ENCODE assay signal across 12 mouse cellular contexts in the genomic region with DNA sequence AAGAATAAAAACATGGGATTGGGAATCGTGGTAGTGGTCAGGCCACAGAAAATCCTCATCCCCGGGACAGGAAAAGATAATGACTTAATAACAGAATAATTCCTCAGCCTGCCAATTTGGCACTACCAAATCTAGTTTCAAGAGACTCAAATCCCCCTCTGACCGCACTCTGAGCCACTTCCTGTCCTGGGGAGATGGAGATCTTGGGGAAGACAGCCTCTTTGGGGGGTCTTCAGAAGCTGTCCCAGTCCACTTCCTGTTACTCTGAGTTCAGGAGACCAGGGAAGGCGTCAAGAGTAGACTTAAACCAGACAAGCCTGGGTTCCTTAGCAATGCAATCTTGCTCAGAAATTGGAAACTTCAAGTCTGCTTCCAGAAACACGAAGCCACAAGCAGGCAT. TPM values are rescaled to one million over a fixed set of nuclear protein-coding genes. Genes with fewer than 3 reads are reported as not detected.
DNase-seq lines count a peak whose midpoint lies in the region; ATAC-seq and TF ChIP-seq lines count a peak whose summit lies in the region.
"Had no signal": no experiment of that assay in that cellular context is flagged by ENCODE, and none has a peak within 500 bp of the region (broad histone marks: within the 10 kb centered on the region; RNA-seq: fewer than 3 reads in every experiment).

No protein-coding gene starts in this region.

- no peaks in the 10 kb centered on the region for H3K9me3 ChIP-seq in hindbrain, embryonic 10.5 days
- H3K9me3 ChIP-seq in hindbrain, postnatal 0 days (ENCODE audit: low read length): no peaks in the 10 kb centered on the region
- H3K9me3 ChIP-seq in neural tube, embryonic 11.5 days (ENCODE audit: control insufficient read depth, low read length): no peaks in the 10 kb centered on the region

- no peak for TF ChIP-seq CTCF in hindbrain, postnatal 0 days (IDR thresholded peaks at IDR 0.05; ENCODE audit: low read depth)

- H3K36me3 ChIP-seq in hindbrain, embryonic 10.5 days: no peaks in the 10 kb centered on the region
- H3K36me3 ChIP-seq in hindbrain, postnatal 0 days (ENCODE audit: insufficient read depth, low read length): no peaks in the 10 kb centered on the region
- H3K36me3 ChIP-seq in neural tube, embryonic 11.5 days (ENCODE audit: control insufficient read depth, insufficient read depth, low read length): no peaks in the 10 kb centered on the region

- H3K4me3 ChIP-seq in hindbrain, embryonic 10.5 days: no peak overlapping the region
- no peak overlapping the region for H3K4me3 ChIP-seq in hindbrain, postnatal 0 days (ENCODE audit: low read length)
- no peak overlapping the region for H3K4me3 ChIP-seq in neural tube, embryonic 11.5 days (ENCODE audit: low read depth, low read length)

- ATAC-seq in hindbrain, postnatal 0 days: no peak
- ATAC-seq in neural tube, embryonic 11.5 days (ENCODE audit: insufficient read depth, low FRiP score, low TSS enrichment): no peak

- no peak overlapping the region for H3K4me2 ChIP-seq in hindbrain, postnatal 0 days (ENCODE audit: low read depth, low read length)
- no peak overlapping the region for H3K4me2 ChIP-seq in neural tube, embryonic 11.5 days (ENCODE audit: low read depth)

- peak overlapping the region; percentile 88 for H3K27ac ChIP-seq in hindbrain, embryonic 10.5 days
- H3K27ac ChIP-seq in hindbrain, postnatal 0 days: no peak overlapping the region
- H3K27ac ChIP-seq in neural tube, embryonic 11.5 days (ENCODE audit: low read depth, low read length): 0 out of 2 replicates have a peak overlapping the region, but pooled peaks have one; percentile 58

- peaks cover 30% of the 10 kb centered on the region for H3K4me1 ChIP-seq in hindbrain, embryonic 10.5 days (replicated peaks)
- H3K4me1 ChIP-seq in hindbrain, postnatal 0 days (ENCODE audit: insufficient read depth, low read length): no peaks in the 10 kb centered on the region
- 0 out of 2 replicates have a peak, but pooled peaks cover 2% of the 10 kb centered on the region for H3K4me1 ChIP-seq in neural tube, embryonic 11.5 days (ENCODE audit: control insufficient read depth, insufficient read depth, low read length)

- H3K27me3 ChIP-seq in hindbrain, embryonic 10.5 days (ENCODE audit: insufficient read depth, poor library complexity, severe bottlenecking): no peaks in the 10 kb centered on the region
- no peaks in the 10 kb centered on the region for H3K27me3 ChIP-seq in hindbrain, postnatal 0 days (ENCODE audit: insufficient read depth, low read length)
- no peaks in the 10 kb centered on the region for H3K27me3 ChIP-seq in neural tube, embryonic 11.5 days (ENCODE audit: control insufficient read depth, insufficient read depth, low read length)

- H3K9ac ChIP-seq in hindbrain, postnatal 0 days (replicated peaks; ENCODE audit: low read length): no peak overlapping the region
- no peak overlapping the region for H3K9ac ChIP-seq in neural tube, embryonic 11.5 days (ENCODE audit: low read length)
- H3K9ac ChIP-seq: forebrain, postnatal 0 days had no signal

- no peak for DNase-seq in hindbrain, embryonic 10.5 days (ENCODE audit: low spot score)
- no peak for DNase-seq in hindbrain, postnatal 0 days (ENCODE audit: low spot score)
- no peak for DNase-seq in neural tube, embryonic 11.5 days (ENCODE audit: low spot score)
- no peak for DNase-seq in neural tube, embryonic 10.5 days (ENCODE audit: extremely low spot score, low spot score)
- peak; percentile 54 for DNase-seq in induced T-regulatory cell, adult 2 months (ENCODE audit: low read depth)
- DNase-seq in thymus, postnatal 25 days: peak; percentile 54
- DNase-seq in adipocyte (ENCODE audit: low spot score): no peak
- DNase-seq in right cerebral cortex, postnatal 10 days (ENCODE audit: low spot score in 2 of 2): no peak
- DNase-seq: adrenal gland, postnatal 10 days; forebrain, postnatal 0 days; gastrocnemius, postnatal 25 days; kidney, adult 2 months had no signal

- 80% methylated on average over 5 of the region's 5 CpGs for WGBS in hindbrain, embryonic 10.5 days
- 74% methylated on average over 5 of the region's 5 CpGs for WGBS in hindbrain, postnatal 0 days
- 91% methylated on average over 5 of the region's 5 CpGs for WGBS in neural tube, embryonic 11.5 days

RNA-seq across cellular contexts. Expression of a gene that starts 15.8 kb away (rescaled TPM):
- 3.0 and 5.2 TPM in 2 replicates for polyA plus RNA-seq in hindbrain, embryonic 10.5 days (2016; fragmentation: Nextera tagmentation; extraction: Ambion mirVana)
- 2.6 and 3.1 TPM in 2 replicates for total RNA-seq in hindbrain, postnatal 0 days (2014; rRNA removed)
- polyA plus RNA-seq in hindbrain, postnatal 0 days (2015; fragmentation: Nextera tagmentation; extraction: Ambion mirVana): 5.1 and 5.7 TPM in 2 replicates
- polyA plus RNA-seq in neural tube, embryonic 11.5 days (2014; fragmentation: Nextera tagmentation; extraction: Ambion mirVana): 8.3 and 8.6 TPM in 2 replicates

RNA-seq across cellular contexts. Expression of a gene that starts 21.2 kb away (rescaled TPM):
- 626 and 627 TPM in 2 replicates for polyA plus RNA-seq in hindbrain, embryonic 10.5 days (2016; fragmentation: Nextera tagmentation; extraction: Ambion mirVana)
- 521 and 547 TPM in 2 replicates for total RNA-seq in hindbrain, postnatal 0 days (2014; rRNA removed)
- 1,077 and 1,085 TPM in 2 replicates for polyA plus RNA-seq in hindbrain, postnatal 0 days (2015; fragmentation: Nextera tagmentation; extraction: Ambion mirVana)
- 565 and 591 TPM in 2 replicates for polyA plus RNA-seq in neural tube, embryonic 11.5 days (2014; fragmentation: Nextera tagmentation; extraction: Ambion mirVana)

RNA-seq across cellular contexts. Expression of a gene that starts 57.3 kb away (rescaled TPM):
- 108 and 121 TPM in 2 replicates for polyA plus RNA-seq in hindbrain, embryonic 10.5 days (2016; fragmentation: Nextera tagmentation; extraction: Ambion mirVana)
- 28.5 and 30.5 TPM in 2 replicates for total RNA-seq in hindbrain, postnatal 0 days (2014; rRNA removed)
- polyA plus RNA-seq in hindbrain, postnatal 0 days (2015; fragmentation: Nextera tagmentation; extraction: Ambion mirVana): 78.0 and 78.1 TPM in 2 replicates
- 98.3 and 109 TPM in 2 replicates for polyA plus RNA-seq in neural tube, embryonic 11.5 days (2014; fragmentation: Nextera tagmentation; extraction: Ambion mirVana)

RNA-seq across cellular contexts. Expression of a gene that starts 57.5 kb away (rescaled TPM):
- polyA plus RNA-seq in hindbrain, embryonic 10.5 days (2016; fragmentation: Nextera tagmentation; extraction: Ambion mirVana): 212 and 247 TPM in 2 replicates
- 141 and 144 TPM in 2 replicates for total RNA-seq in hindbrain, postnatal 0 days (2014; rRNA removed)
- polyA plus RNA-seq in hindbrain, postnatal 0 days (2015; fragmentation: Nextera tagmentation; extraction: Ambion mirVana): 139 TPM in 2 replicates
- 202 and 203 TPM in 2 replicates for polyA plus RNA-seq in neural tube, embryonic 11.5 days (2014; fragmentation: Nextera tagmentation; extraction: Ambion mirVana)

Comparison
In these comparisons a context has a peak if more than half of its experiments do, and no peak if none do; other contexts are left out.
1. DNase-seq: peak in induced T-regulatory cell, adult 2 months (single experiment) and thymus, postnatal 25 days (single experiment); none in hindbrain, embryonic 10.5 days (single experiment), hindbrain, postnatal 0 days (single experiment), neural tube, embryonic 11.5 days (single experiment), neural tube, embryonic 10.5 days (single experiment), adipocyte (single experiment) and right cerebral cortex, postnatal 10 days (0 of 2).